Mouse (Mus musculus) limb, embryonic 13.5 days (tissue): ENCODE results near the gene Cbwd1. TPM values are rescaled to one million over a fixed set of nuclear protein-coding genes. Genes with fewer than 3 reads are reported as not detected.
A peak's percentile ranks its signal among the peaks of the same experiment; 100 is the strongest.

Source experiments
- ATAC-seq: fragments of 200-750 bp; cut with Nextera tagmentation; 2 replicates; pipeline ENCODE4 v1.8.0; 2017; ENCODE audit warnings: low read depth, moderate number of reproducible peaks, moderate TSS enrichment; ENCODE audit not compliant: low FRiP score
- H3K27ac ChIP-seq: fragments of 300-500 bp; sonication (generic); 2 replicates; pipeline ENCODE4 v1.5.1; 2015; ENCODE audit warnings: inconsistent platforms, mild to moderate bottlenecking, moderate library complexity
- H3K27me3 ChIP-seq: fragments of 300-500 bp; sonication (generic); 2 replicates; pipeline ENCODE4 v1.6.1; 2015; ENCODE audit warnings: mild to moderate bottlenecking, inconsistent platforms
- H3K36me3 ChIP-seq: fragments of 300-500 bp; sonication (generic); 2 replicates; pipeline ENCODE4 v1.6.1; 2015; ENCODE audit warnings: inconsistent platforms, mild to moderate bottlenecking, moderate library complexity
- H3K4me1 ChIP-seq: fragments of 300-500 bp; sonication (generic); 2 replicates; pipeline ENCODE4 v1.6.1; 2015; ENCODE audit warnings: inconsistent platforms
- H3K4me2 ChIP-seq: fragments of 300-500 bp; sonication (generic); replicated peaks from 2 replicates; pipeline ENCODE4 v1.6.1; 2015; ENCODE audit warnings: inconsistent platforms, mild to moderate bottlenecking, moderate library complexity
- H3K4me3 ChIP-seq: fragments of 300-500 bp; sonication (generic); 2 replicates; pipeline ENCODE4 v1.5.1; 2015; ENCODE audit warnings: moderate library complexity, mild to moderate bottlenecking, inconsistent platforms
- H3K9ac ChIP-seq: fragments of 300-500 bp; sonication (generic); 2 replicates; pipeline ENCODE4 v1.6.1; 2015; ENCODE audit warnings: mild to moderate bottlenecking, inconsistent platforms
- H3K9me3 ChIP-seq: fragments of 300-500 bp; sonication (generic); 2 replicates; pipeline ENCODE4 v1.6.1; 2016; ENCODE audit warnings: inconsistent platforms
- WGBS: fragments of 180-500 bp; shearing (Covaris S2); methylation state at CpG from one replicate; pipeline ENCODE4 v1.1.7; 2015; 5-methylcytosine and 5-hydroxymethylcytosine counted together
- polyA plus RNA-seq: library from polyadenylated mRNA; unstranded; fragments of >200 nt; fragmentation: Nextera tagmentation; extraction: Ambion mirVana; gene quantifications from 2 replicates; pipeline ENCODE4 v1.2.1, GENCODE M21; 2015

The Cbwd1 gene
- polyA plus RNA-seq, 1 experiment from 2014 or later = 23.9 TPM

DNA sequence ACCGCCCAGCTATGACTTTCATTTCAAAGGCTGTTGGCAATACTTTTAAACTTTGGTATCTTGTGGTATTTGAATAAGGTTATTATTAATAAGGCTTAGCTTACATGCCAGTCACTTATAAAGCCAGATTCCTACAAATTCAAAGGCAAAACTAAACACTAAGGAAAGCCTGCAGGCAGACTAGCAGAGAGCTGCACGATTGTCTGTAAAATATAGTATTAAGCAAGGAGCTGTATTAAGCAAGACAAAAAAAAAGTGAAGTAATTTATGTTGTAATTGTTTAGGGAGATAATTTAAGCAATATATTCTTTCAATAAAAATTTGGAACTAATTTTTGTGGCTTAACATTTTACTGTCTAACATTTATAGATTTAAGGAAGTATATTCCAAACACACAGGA, 5.5 kb upstream of the Cbwd1 start:
- no peaks in the 10 kb centered on the region for H3K4me1 ChIP-seq
- no peak overlapping the region for H3K4me2 ChIP-seq
- H3K9ac ChIP-seq = no peak overlapping the region
- no peak overlapping the region for H3K4me3 ChIP-seq
- WGBS = 83% methylated on average over 2 of the region's 2 CpGs
- H3K27ac ChIP-seq = no peak overlapping the region
- no peak for ATAC-seq
- H3K36me3 ChIP-seq = no peaks in the 10 kb centered on the region
- H3K9me3 ChIP-seq = no peaks in the 10 kb centered on the region
- H3K27me3 ChIP-seq = no peaks in the 10 kb centered on the region

DNA sequence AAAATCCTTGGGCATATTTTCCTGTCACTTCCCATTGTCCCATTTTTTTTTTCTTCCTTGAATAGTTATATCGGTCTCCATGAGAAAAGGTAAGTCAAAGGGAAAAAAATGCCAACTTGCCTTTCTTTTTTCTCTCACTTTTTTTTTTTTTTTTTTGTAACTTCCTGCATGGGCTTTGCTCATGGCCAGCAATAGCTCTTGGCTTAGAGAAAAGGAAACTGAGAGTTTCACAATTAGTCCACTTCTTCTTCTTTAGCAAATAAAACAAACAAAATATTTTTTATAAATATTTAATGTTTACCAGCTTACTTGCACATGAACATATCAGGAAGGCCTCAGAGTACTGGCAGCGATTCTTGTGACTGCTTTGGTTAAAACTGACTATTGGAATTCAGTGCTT, 4.8 kb upstream of the Cbwd1 start:
- no peak overlapping the region for H3K27ac ChIP-seq
- H3K4me1 ChIP-seq = no peaks in the 10 kb centered on the region
- no peak overlapping the region for H3K9ac ChIP-seq
- no peaks in the 10 kb centered on the region for H3K36me3 ChIP-seq
- 82% methylated on average over 2 of the region's 2 CpGs for WGBS
- no peak overlapping the region for H3K4me3 ChIP-seq
- no peak for ATAC-seq
- H3K4me2 ChIP-seq = no peak overlapping the region
- no peaks in the 10 kb centered on the region for H3K27me3 ChIP-seq
- H3K9me3 ChIP-seq = no peaks in the 10 kb centered on the region

DNA sequence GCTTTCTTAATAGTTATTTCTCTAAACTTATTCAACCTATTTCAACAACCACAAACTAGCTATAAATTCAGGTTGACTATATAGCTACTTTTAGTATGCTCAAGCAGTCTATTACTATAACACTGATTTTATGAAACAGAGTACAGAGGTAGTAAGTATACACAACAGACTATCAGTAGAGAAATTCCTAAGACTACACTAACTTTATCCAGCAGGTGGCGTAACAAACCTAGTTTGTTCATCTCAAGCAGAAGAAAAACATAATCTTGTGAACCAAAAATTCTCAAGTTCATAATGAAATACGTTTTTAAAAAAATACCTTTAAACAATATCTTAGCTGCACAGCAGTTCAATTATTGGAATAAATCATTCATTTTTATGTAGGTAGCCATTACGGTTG, 2.9 kb downstream of the Cbwd1 start:
- Histone ChIP-seq H3K4me1 (peaks cover 12% of the 10 kb centered on the region), H3K4me3 (no peak overlapping the region), H3K27me3 (no peaks in the 10 kb centered on the region), H3K27ac (no peak overlapping the region), H3K9ac (no peak overlapping the region), H3K4me2 (no peak overlapping the region), H3K36me3 (peaks cover 20% of the 10 kb centered on the region), H3K9me3 (no peaks in the 10 kb centered on the region)
- ATAC-seq = no peak
- 38% methylated on average over 3 of the region's 3 CpGs for WGBS

DNA sequence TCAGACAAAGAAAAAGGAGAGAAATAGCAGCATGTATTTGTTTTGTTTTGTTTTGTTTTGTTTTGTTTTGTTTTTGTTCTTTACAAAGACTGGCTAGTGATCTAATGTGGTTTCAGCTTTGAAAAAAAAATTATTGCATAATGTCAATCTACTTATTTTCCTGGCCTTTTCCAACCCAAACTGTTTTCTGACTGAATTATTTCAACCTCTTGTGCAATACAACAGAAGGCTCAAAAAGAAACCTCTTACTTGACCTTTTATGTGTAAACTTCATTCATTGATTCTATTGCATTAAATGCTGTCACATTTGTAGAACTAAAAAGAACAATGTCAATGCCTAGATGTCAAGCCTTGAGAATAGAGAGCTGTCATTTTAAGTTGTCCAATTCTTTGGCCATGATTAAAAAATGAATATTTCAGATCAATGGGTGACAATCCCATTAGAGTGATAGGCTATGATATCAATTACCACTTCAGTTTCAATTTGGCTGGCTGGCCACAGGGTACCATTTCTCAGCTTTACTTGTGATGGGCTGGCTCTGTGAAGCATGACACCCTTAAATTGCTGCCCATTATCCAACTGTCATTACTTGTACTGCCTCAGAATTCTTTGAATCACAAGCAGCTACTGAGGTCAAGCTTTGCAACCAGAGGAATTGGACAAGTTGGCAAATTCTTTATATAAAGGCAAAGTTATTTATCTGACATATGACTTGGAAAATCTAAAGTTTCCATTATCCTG, 15.7 kb downstream of the Cbwd1 start:
- Histone ChIP-seq H3K9me3 (no peaks in the 10 kb centered on the region), H3K4me2 (no peak overlapping the region), H3K36me3 (peaks cover 3% of the 10 kb centered on the region; the same call in 1 of the 2 replicates), H3K27ac (no peak overlapping the region), H3K4me1 (no peaks in the 10 kb centered on the region), H3K27me3 (no peaks in the 10 kb centered on the region), H3K9ac (no peak overlapping the region), H3K4me3 (no peak overlapping the region)
- no peak for ATAC-seq

DNA sequence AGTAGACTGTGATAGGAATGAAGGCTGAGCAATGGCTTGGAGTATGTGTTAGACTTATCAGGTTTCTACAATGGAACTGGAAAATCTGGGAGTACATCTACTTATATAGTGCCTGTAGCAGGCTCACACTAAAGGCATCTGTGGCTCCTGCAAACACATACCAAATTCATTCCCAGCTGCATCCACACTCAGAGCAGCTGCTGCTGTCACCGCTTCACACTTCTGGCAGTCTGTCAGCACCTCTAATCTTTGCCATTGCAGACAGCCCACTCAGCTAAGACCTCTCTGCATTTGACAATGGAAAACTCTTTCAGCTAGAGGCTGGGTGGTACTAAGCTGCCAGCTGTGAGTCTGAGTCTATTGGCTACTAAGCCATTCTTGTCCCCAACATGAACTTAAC, 24.3 kb downstream of the Cbwd1 start:
- no peak overlapping the region for H3K9ac ChIP-seq
- H3K4me2 ChIP-seq = no peak overlapping the region
- no peaks in the 10 kb centered on the region for H3K9me3 ChIP-seq
- H3K4me3 ChIP-seq = no peak overlapping the region
- WGBS = 86% methylated on average over 1 of the region's 1 CpGs
- no peak overlapping the region for H3K27ac ChIP-seq
- peak; percentile 77 for ATAC-seq
- no peaks in the 10 kb centered on the region for H3K27me3 ChIP-seq
- no peaks in the 10 kb centered on the region for H3K4me1 ChIP-seq
- H3K36me3 ChIP-seq = peaks cover 14% of the 10 kb centered on the region; the same call in 1 of the 2 replicates

DNA sequence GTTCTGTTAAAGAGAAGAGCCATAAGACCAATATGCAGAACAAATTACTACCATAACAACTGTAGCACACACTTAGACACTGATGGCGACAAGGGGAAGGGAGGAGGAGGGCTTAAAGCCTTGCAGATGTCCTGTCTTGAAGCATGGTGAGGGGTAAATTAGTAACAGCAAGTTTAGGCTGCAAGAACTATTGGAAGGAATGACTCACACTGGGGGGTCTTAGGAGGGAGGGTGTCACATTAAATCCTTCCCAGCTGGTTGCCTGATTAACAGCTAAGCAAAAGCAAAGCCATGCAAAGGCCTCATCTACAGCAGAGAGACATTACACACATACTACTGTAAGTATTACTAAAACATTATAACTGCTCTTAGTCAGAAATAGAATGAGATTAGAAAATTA, 32.4 kb downstream of the Cbwd1 start:
- WGBS = 38% methylated on average over 1 of the region's 1 CpGs
- no peak overlapping the region for H3K27ac ChIP-seq
- H3K4me2 ChIP-seq = no peak overlapping the region
- no peaks in the 10 kb centered on the region for H3K9me3 ChIP-seq
- no peaks in the 10 kb centered on the region for H3K27me3 ChIP-seq
- no peak overlapping the region for H3K4me3 ChIP-seq
- no peak for ATAC-seq
- H3K4me1 ChIP-seq = peaks cover 3% of the 10 kb centered on the region; the same call in 1 of the 2 replicates
- H3K36me3 ChIP-seq = peaks cover under 1% of the 10 kb centered on the region; the same call in 1 of the 2 replicates
- H3K9ac ChIP-seq = no peak overlapping the region

DNA sequence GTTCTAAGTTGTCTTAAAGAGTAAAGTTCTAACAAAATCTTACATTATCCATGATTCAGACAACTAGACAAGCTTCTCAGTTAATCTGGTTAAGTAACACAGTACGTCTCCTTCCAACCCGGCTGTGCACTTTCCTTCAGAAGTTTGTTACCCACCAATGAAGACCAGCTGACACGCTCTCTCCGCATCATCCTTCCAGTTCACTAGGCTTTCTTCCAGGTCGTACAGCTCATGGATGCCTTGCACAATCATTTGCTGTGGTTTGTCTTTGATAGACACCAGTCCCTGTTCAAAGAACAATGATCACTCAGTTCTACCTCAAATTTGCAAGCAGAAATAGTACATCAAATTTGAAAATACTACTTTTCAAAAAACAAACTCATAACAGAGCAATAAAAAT, 40.5 kb downstream of the Cbwd1 start:
- 93% methylated on average over 5 of the region's 5 CpGs for WGBS
- no peaks in the 10 kb centered on the region for H3K4me1 ChIP-seq
- no peak overlapping the region for H3K27ac ChIP-seq
- H3K9me3 ChIP-seq = no peaks in the 10 kb centered on the region
- no peak overlapping the region for H3K4me3 ChIP-seq
- no peak overlapping the region for H3K4me2 ChIP-seq
- no peaks in the 10 kb centered on the region for H3K27me3 ChIP-seq
- no peak for ATAC-seq
- H3K36me3 ChIP-seq = peaks cover 29% of the 10 kb centered on the region
- no peak overlapping the region for H3K9ac ChIP-seq

DNA sequence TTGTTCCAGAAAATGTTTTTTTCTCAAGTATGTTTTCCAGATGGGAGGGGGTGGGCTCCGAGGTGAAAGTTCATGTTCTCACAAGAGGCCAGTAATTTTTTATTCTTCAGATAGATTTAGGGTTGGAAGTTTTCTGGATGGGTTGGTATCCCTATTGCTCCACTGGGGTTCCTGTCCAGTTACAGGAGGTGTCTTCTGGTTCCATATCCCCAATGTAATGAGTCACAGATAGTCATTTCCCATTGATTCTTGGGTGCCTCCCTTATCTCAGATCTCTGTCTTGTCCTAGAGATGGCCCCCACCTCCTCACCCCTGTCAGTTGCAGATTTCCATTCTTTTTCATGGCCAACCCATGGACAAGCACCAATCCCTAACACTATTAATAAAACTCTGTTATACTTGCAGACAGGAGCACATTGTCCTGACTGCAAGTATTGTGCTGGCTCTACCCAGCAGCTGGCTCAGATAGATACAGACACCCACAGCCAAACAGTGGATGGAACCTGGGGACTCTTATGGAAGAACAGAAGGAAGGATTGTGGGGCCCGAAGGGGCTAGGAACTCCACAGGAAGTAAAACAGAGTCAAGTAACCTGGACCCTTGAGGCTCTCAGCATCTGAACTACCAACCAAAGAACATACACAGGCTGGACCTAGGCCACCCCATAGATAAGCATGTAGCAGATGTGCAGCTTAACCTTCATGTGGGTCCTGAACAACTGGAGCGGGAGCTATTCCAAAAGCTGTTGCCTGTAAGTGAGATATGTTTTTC, 52.8 kb downstream of the Cbwd1 start:
- no peak overlapping the region for H3K27ac ChIP-seq
- no peaks in the 10 kb centered on the region for H3K4me1 ChIP-seq
- H3K9me3 ChIP-seq = no peaks in the 10 kb centered on the region
- no peaks in the 10 kb centered on the region for H3K36me3 ChIP-seq
- H3K9ac ChIP-seq = no peak overlapping the region
- H3K4me3 ChIP-seq = no peak overlapping the region
- 88% methylated on average over 3 of the region's 3 CpGs for WGBS
- no peak overlapping the region for H3K4me2 ChIP-seq
- no peak for ATAC-seq
- peaks cover 24% of the 10 kb centered on the region for H3K27me3 ChIP-seq

DNA sequence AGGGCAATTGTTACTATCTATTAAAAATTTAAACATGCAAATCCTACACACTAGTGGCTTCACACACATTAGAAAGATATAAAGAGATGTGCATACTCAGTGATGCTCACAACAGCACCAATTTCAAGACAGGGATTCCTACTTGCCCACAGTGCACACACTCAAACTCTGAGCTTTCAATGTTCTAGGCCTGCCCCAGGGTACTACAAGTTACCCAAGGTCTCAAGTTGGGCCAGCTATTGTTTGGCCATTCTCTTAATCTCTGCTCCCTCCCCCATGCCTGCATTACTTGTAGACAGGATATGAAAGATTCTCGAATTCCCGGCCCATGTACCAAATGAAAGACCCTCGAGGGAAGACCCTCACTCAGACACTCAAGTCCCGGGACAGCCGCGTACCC, 53.8 kb downstream of the Cbwd1 start:
- no peak overlapping the region for H3K4me2 ChIP-seq
- H3K9ac ChIP-seq = no peak overlapping the region
- ATAC-seq = no peak
- no peaks in the 10 kb centered on the region for H3K9me3 ChIP-seq
- peaks cover 33% of the 10 kb centered on the region for H3K27me3 ChIP-seq
- H3K36me3 ChIP-seq = no peaks in the 10 kb centered on the region
- no peaks in the 10 kb centered on the region for H3K4me1 ChIP-seq
- WGBS = 92% methylated on average over 6 of the region's 6 CpGs
- no peak overlapping the region for H3K27ac ChIP-seq
- H3K4me3 ChIP-seq = no peak overlapping the region

DNA sequence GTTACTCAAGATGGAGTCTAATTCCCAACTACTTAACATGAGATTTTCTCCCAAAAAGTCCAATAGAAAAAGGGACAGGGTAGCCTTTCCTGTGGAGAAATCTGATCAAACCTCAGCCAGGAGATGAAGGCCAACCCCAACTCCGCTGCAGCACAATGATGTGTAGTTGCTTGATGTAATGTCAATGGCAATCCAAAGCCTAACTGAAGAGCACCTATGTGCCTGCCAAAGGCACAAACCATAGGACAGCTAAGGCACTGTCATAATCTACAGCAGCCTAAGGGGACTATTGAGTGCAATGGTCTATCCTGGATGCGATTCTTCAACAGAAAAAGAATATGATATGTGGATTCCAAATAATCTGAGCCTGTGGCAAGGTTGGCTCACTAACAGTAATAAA, 58.6 kb downstream of the Cbwd1 start:
- Histone ChIP-seq H3K9ac (no peak overlapping the region), H3K36me3 (no peaks in the 10 kb centered on the region), H3K4me2 (no peak overlapping the region), H3K4me3 (no peak overlapping the region), H3K9me3 (no peaks in the 10 kb centered on the region), H3K4me1 (peaks cover 17% of the 10 kb centered on the region), H3K27me3 (peaks cover 76% of the 10 kb centered on the region), H3K27ac (no peak overlapping the region)
- WGBS = 45% methylated on average over 2 of the region's 2 CpGs
- ATAC-seq = no peak

DNA sequence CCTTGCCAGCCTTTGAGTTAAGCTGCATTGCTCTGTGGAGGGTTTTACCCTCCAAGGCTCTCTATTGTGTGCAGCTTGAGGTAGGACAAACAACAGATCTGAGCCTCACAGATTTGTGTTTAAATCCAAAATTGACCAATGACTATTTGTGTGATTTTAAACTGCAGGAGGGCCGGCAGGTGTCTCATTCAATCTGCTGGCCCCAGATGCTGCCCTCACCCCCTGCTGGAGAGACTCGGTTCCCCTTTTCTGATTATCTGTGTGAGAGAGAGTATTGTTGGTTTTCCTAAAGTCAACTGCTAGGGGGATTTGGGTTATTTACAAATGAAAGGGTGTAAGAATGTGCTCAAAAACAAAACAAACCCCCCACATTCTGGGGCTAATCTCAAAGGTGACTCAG, 59.2 kb downstream of the Cbwd1 start:
- Histone ChIP-seq H3K4me1 (peaks cover 22% of the 10 kb centered on the region), H3K36me3 (no peaks in the 10 kb centered on the region), H3K27me3 (peaks cover 82% of the 10 kb centered on the region), H3K9ac (no peak overlapping the region), H3K4me3 (no peak overlapping the region), H3K9me3 (no peaks in the 10 kb centered on the region), H3K27ac (no peak overlapping the region), H3K4me2 (no peak overlapping the region)
- ATAC-seq = no peak
- 5% methylated on average over 2 of the region's 2 CpGs for WGBS

DNA sequence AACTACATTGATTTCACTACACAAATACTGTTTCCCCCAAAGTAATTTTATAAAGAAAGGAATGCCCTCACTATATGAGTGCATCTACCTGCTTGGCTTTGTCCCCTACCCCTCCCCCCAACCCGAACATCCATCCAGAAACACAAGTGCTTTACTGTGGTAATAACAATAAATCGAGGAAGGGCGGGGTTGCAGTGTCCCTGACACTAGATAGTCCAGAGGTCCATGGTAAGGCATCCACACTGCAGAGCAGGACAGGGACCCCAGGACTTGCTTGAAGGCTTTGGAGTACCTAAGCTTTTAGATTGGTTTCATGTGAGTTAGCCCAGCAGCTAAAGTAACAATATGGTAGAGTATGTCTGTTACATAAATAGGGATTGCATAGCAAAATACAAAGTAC, 59.7 kb downstream of the Cbwd1 start:
- Histone ChIP-seq H3K27me3 (peaks cover 83% of the 10 kb centered on the region), H3K9me3 (no peaks in the 10 kb centered on the region), H3K4me1 (peaks cover 25% of the 10 kb centered on the region), H3K9ac (no peak overlapping the region), H3K4me2 (no peak overlapping the region), H3K4me3 (no peak overlapping the region), H3K27ac (no peak overlapping the region), H3K36me3 (no peaks in the 10 kb centered on the region)
- no peak for ATAC-seq
- 5% methylated on average over 3 of the region's 3 CpGs for WGBS
